Mouse (Mus musculus): ENCODE data around the gene Rras2. TPM values are rescaled to one million over a fixed set of nuclear protein-coding genes. Genes with fewer than 3 reads are reported as not detected.

Gene Rras2
- polyA plus RNA-seq, 1 experiment: not detected

- H3K27ac ChIP-seq (ENCODE audit: insufficient read depth, low read depth, low read length): no peak overlapping the region
- 71% methylated on average over 8 of the region's 8 CpGs for WGBS
Measured at GRCm38 (mm10) chr7:114063534-114063933, 54.0 kb downstream of the Rras2 start.

GRCm38 (mm10) chr7:114062451-114062850, 55.1 kb downstream of the Rras2 start:
- TF ChIP-seq CTCF (IDR thresholded peaks at IDR 0.05; ENCODE audit: insufficient read depth, low read depth, low read length) (no peak), POLR2A (IDR thresholded peaks at IDR 0.05; ENCODE audit: insufficient read depth, low read depth, low read length) (no peak)
- WGBS: 63% methylated on average over 1 of the region's 1 CpGs
- Histone ChIP-seq H3K4me1 (ENCODE audit: control insufficient read depth, insufficient read depth, low read length) (peaks cover 10% of the 10 kb centered on the region), H3K4me3 (ENCODE audit: insufficient read depth, low read depth, low read length) (no peak overlapping the region), H3K27ac (ENCODE audit: insufficient read depth, low read depth, low read length) (no peak overlapping the region)

More at GRCm38 (mm10) chr7:114063534-114063933, 54.0 kb downstream of the Rras2 start:
- no peak overlapping the region for H3K4me3 ChIP-seq (ENCODE audit: insufficient read depth, low read depth, low read length)
- H3K4me1 ChIP-seq (ENCODE audit: control insufficient read depth, insufficient read depth, low read length): peaks cover 10% of the 10 kb centered on the region
- TF ChIP-seq CTCF (IDR thresholded peaks at IDR 0.05; ENCODE audit: insufficient read depth, low read depth, low read length) (no peak), POLR2A (IDR thresholded peaks at IDR 0.05; ENCODE audit: insufficient read depth, low read depth, low read length) (no peak)

GRCm38 (mm10) chr7:114060445-114060844, 57.1 kb downstream of the Rras2 start:
- TF ChIP-seq CTCF (IDR thresholded peaks at IDR 0.05; ENCODE audit: insufficient read depth, low read depth, low read length): no peak
- no peak for TF ChIP-seq POLR2A (IDR thresholded peaks at IDR 0.05; ENCODE audit: insufficient read depth, low read depth, low read length)

GRCm38 (mm10) chr7:114058927-114059441, 58.6 kb downstream of the Rras2 start:
- TF ChIP-seq CTCF (IDR thresholded peaks at IDR 0.05; ENCODE audit: insufficient read depth, low read depth, low read length): no peak
- no peak for TF ChIP-seq POLR2A (IDR thresholded peaks at IDR 0.05; ENCODE audit: insufficient read depth, low read depth, low read length)
- H3K4me3 ChIP-seq (ENCODE audit: insufficient read depth, low read depth, low read length): no peak overlapping the region
- 82% methylated on average over 6 of the region's 6 CpGs for WGBS
- H3K27ac ChIP-seq (ENCODE audit: insufficient read depth, low read depth, low read length): no peak overlapping the region
- peaks cover 2% of the 10 kb centered on the region; the same call in 1 of the 2 replicates for H3K4me1 ChIP-seq (ENCODE audit: control insufficient read depth, insufficient read depth, low read length)

More at GRCm38 (mm10) chr7:114060445-114060844, 57.1 kb downstream of the Rras2 start:
- H3K4me1 ChIP-seq (ENCODE audit: control insufficient read depth, insufficient read depth, low read length): peaks cover 5% of the 10 kb centered on the region; the same call in 1 of the 2 replicates
- 97% methylated on average over 6 of the region's 6 CpGs for WGBS
- no peak overlapping the region for H3K4me3 ChIP-seq (ENCODE audit: insufficient read depth, low read depth, low read length)
- no peak overlapping the region for H3K27ac ChIP-seq (ENCODE audit: insufficient read depth, low read depth, low read length)

- no peaks in the 10 kb centered on the region; the same call in 1 of the 2 replicates for H3K4me1 ChIP-seq (ENCODE audit: control insufficient read depth, insufficient read depth, low read length)
- TF ChIP-seq CTCF (IDR thresholded peaks at IDR 0.05; ENCODE audit: insufficient read depth, low read depth, low read length) (no peak), POLR2A (IDR thresholded peaks at IDR 0.05; ENCODE audit: insufficient read depth, low read depth, low read length) (no peak)
- no peak overlapping the region for H3K27ac ChIP-seq (ENCODE audit: insufficient read depth, low read depth, low read length)
- WGBS: 90% methylated on average over 16 of the region's 16 CpGs
- no peak overlapping the region for H3K4me3 ChIP-seq (ENCODE audit: insufficient read depth, low read depth, low read length)
Measured at GRCm38 (mm10) chr7:114058166-114058565, 59.4 kb downstream of the Rras2 start.

- TF ChIP-seq POLR2A (IDR thresholded peaks at IDR 0.05; ENCODE audit: insufficient read depth, low read depth, low read length) (no peak), CTCF (IDR thresholded peaks at IDR 0.05; ENCODE audit: insufficient read depth, low read depth, low read length) (no peak)
- 72% methylated on average over 4 of the region's 4 CpGs for WGBS
- Histone ChIP-seq H3K4me1 (ENCODE audit: control insufficient read depth, insufficient read depth, low read length) (no peaks in the 10 kb centered on the region; the same call in 1 of the 2 replicates), H3K4me3 (ENCODE audit: insufficient read depth, low read depth, low read length) (no peak overlapping the region), H3K27ac (ENCODE audit: insufficient read depth, low read depth, low read length) (no peak overlapping the region)
Measured at GRCm38 (mm10) chr7:114053720-114054119, 63.9 kb downstream of the Rras2 start.

GRCm38 (mm10) chr7:114045814-114046213, 71.8 kb downstream of the Rras2 start:
- peaks cover 6% of the 10 kb centered on the region; the same call in 1 of the 2 replicates for H3K4me1 ChIP-seq (ENCODE audit: control insufficient read depth, insufficient read depth, low read length)
- TF ChIP-seq CTCF (IDR thresholded peaks at IDR 0.05; ENCODE audit: insufficient read depth, low read depth, low read length): no peak
- TF ChIP-seq POLR2A (IDR thresholded peaks at IDR 0.05; ENCODE audit: insufficient read depth, low read depth, low read length): no peak
- H3K4me3 ChIP-seq (ENCODE audit: insufficient read depth, low read depth, low read length): no peak overlapping the region
- H3K27ac ChIP-seq (ENCODE audit: insufficient read depth, low read depth, low read length): no peak overlapping the region
- WGBS: 85% methylated on average over 2 of the region's 2 CpGs

GRCm38 (mm10) chr7:114043929-114044549, 73.5 kb downstream of the Rras2 start:
- Histone ChIP-seq H3K27ac (ENCODE audit: insufficient read depth, low read depth, low read length) (no peak overlapping the region), H3K4me3 (ENCODE audit: insufficient read depth, low read depth, low read length) (no peak overlapping the region), H3K4me1 (ENCODE audit: control insufficient read depth, insufficient read depth, low read length) (peaks cover 10% of the 10 kb centered on the region; the same call in 1 of the 2 replicates)
- TF ChIP-seq POLR2A (IDR thresholded peaks at IDR 0.05; ENCODE audit: insufficient read depth, low read depth, low read length): no peak
- no peak for TF ChIP-seq CTCF (IDR thresholded peaks at IDR 0.05; ENCODE audit: insufficient read depth, low read depth, low read length)
- 83% methylated on average over 6 of the region's 6 CpGs for WGBS

Measured in olfactory bulb, adult 2 months (tissue).